Mouse (Mus musculus) testis, postnatal 10 days (tissue): ENCODE results near the gene Rrp15.
"Not testable (repeated sequence)": the region's sequence is repeated elsewhere in the genome, so short reads cannot be mapped to it uniquely, and the experiment has no call there.

Source experiments
- DNase-seq: peaks from one replicate; pipeline ENCODE4 v3.0.0; 2021; ENCODE audit warnings: low spot score

Gene Rrp15

DNA sequence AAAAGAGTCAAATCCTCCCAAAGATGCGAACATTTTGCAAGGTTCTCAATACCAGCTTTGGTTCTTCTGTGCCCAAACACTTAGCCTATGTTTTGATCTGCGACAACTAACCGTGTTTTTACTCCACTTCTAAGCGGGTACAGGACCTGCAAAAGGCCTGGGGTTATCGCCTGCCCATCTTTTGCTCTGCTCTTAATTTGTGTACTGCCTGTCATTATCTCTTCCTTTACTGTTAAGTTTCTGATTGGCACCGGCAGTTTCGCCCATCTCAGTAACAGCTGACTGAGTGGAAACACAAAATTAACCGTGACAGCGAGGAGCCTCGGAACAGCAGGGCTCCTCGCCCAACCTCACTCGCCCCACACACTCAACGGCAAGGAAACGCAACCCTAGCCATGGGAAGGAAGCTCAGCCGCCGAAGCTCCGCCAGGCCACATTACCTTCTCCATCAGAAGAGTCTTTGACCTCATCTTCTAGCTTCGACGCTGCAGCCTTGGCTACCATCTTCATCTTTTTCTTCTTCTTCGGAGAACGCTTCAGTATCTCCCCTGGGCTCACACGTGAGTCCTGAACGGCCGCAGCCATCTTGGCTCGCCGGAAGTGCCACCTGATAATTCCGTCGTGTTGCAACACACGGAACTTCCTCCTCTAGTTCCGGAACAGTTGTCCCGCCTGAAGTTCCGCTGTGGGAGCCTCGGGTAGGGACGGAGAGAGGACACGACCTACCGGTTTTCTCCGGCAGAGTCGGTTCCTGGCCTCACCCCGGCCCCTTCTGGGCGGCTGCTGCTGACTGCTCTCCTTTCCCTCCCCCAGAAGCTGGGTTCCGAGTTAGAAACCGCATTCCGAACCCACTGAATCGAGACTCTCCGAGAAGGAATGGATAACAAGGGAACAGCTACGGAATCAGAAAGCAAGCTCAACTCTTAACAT, at the start of gene Rrp15:
Rrp15 (minus strand) TSS at position 635 of the 930 bp plus-strand sequence.
- peak; percentile 88 for DNase-seq

GRCm38 (mm10) chr1:186797991-186798390, 48.8 kb upstream of the Rrp15 start:
- no peak for DNase-seq

DNA sequence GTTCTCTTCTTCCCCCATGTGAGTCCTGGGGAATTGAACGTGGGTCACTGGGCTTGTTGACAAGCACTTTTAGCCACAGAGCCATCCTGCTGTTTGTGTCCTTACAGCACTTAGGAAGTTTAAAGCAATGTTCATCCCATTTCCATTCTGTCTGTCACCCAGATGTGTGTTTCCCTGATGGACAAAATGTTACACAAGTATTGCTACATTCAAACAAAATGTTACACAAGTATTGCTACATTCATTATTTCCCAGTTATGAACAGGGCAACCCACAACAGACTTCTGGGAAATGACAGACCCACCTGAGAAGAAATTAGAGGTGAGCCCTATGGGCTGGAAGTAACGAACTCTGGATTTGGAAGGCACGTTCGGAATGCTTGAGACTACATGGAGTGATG, 36.2 kb upstream of the Rrp15 start:
- DNase-seq = no peak

GRCm38 (mm10) chr1:186780826-186781225, 31.7 kb upstream of the Rrp15 start:
- no peak for DNase-seq

GRCm38 (mm10) chr1:186773124-186773523, 24.0 kb upstream of the Rrp15 start:
- no peak for DNase-seq

DNA sequence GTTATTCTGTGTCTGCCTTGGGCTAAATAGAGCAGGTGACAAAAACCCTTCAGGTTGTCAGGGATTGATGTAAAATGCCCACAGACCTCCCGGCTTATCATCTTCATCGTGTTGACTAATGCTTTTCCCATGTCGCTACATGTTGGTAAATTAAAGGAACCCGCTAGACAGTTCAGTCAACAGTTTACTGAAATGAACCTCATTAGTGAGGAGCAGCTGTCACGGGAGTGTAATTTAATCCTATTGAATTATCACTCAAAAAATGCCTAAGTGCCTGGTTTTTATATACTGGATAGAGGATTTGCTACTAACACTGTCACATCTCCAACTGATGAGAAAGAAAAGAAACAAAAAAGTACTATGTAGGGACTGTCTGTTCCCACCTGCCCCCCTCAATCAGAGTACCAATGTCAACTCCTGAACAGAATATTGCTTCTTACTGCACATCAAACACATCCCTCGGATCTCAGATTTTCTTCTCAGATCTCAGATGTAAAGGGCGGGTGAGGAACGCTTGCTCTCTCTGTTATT, 23.5 kb upstream of the Rrp15 start:
- no peak for DNase-seq

DNA sequence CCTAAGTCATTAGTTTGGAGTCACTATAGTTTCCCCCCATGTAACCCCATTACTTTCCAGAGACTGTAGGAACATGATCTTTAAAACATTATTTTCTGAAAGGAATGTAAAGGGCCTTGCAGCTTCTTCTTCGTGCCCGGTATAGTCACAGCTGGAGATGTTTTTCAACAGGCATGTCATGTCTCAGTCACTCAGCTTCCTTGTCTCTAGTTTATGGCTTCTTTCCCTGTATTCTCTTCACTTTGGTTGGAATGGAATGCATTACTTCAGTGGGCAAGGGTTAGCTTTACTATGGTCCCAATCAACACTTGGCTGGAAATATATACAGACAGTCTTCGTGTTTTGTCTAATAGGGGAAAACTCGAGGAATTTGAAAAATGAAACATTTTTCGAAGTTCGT, 22.8 kb upstream of the Rrp15 start:
- DNase-seq = no peak

DNA sequence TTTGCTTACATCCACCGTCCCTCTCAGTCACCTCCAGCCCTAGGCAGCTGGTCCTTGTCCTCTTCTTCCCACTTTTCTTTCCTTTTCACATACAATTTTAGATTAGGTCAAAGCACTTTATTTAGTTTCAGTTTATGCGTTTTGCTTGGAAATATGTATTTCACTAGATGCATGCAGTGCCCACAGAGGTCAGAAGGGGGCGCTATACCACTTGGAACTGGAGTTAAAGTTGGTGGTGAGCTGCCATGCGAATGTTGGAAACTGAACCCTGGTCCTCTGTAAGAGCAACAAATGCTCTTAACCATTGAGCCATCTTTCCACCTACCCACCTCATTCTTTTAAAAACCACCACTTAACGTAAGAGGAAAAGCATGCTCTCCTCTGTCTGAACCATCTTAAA, 21.5 kb upstream of the Rrp15 start:
- no peak for DNase-seq

DNA sequence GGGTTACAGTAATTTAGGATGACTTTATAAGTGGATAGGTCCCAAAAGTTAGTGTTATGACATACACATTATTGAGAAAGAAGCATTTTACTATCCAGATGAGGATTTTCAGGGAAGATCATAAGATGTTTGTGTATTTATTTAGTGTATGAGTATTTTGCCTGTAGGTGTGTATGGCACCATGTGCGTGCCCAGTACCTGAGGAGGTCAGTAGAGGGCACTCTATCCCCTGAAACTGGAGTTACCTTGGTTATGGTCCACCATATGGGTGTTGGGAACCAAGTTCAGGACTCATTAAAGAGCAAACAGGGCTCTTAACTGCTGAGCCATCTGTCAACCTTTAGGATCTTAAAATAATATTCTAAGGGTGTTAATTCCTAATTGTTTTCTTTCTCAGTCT, 19.2 kb upstream of the Rrp15 start:
- DNase-seq = no peak

DNA sequence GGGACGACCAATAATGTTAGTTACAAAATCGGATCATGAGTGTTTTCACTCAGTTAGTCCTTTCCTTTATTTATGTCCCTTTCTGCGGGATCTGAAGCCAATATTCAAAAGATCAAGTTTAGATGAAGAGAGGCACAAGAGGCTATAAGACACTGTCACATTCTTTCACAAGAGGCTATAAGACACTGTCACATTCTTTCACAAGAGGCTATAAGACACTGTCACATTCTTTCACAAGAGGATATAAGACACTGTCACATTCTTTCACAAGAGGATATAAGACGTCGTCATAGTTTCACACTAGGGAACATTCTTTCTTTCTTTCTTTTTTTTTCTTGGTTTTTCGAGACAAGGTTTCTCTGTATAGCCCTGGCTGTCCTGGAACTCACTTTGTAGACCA, 14.3 kb upstream of the Rrp15 start:
- not testable (repeated sequence) for DNase-seq

- DNase-seq = no peak
Observed at GRCm38 (mm10) chr1:186749675-186750283, 621 bp upstream of the Rrp15 start.

DNA sequence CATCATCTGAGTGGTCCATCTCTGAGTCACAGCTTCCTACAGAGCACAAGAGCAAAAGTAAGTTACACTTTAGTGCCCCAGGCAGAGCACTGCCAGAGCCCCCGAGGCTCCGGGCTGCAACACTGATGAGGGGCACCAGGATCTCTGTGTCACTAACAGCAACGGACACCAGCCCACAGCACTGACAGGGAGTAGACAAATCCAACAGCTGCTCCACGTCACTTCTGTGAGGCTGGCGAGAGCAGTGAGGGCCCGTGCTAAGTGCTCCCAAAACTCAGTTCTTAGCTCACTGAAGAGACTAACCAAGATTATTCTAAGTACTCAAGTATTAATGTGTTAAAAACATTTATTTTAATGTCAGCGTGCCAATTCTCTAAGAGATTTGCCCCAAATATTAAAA, 9.3 kb downstream of the Rrp15 start:
- no peak for DNase-seq

DNA sequence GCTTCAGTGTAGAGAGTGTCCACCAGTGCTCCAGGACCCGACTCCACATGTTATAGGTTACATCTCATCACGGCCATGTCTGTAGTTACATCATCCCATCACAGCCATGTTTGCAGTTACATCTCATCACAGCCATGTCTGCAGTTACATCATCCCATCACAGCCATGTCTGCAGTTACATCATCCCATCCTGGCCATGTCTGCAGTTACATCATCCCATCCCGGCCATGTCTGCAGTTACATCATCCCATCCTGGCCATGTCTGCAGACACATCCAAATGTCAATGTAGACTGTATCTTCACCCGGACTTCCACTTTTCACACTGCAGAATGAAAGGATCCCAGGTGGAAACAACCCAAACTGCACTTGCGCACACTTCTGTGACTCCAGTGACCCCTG, 13.6 kb downstream of the Rrp15 start:
- no peak for DNase-seq

- DNase-seq = no peak
Observed at GRCm38 (mm10) chr1:186733052-186733451, 16.1 kb downstream of the Rrp15 start.

DNA sequence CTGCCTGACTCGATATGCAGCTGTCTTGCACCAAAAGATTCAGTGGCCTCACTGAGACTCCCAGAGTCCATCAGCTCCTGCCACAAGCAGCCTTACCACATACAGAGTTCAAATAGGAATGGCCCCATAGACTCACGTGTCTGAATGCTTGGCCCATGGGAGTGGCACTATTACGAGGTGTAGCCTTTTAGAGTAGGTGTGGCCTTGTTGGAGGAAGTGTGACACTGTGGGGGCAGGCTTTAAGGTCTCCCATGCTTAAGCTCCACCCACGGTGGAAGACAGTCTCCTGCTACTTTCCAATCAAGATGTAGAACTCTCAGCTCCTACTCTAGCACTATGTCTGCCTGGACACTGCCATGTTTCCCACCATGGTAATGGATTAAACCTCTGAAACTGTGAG, 20.4 kb downstream of the Rrp15 start:
- DNase-seq = no peak

GRCm38 (mm10) chr1:186726117-186726516, 23.0 kb downstream of the Rrp15 start:
- no peak for DNase-seq

GRCm38 (mm10) chr1:186722299-186722698, 26.9 kb downstream of the Rrp15 start:
- no peak for DNase-seq

DNA sequence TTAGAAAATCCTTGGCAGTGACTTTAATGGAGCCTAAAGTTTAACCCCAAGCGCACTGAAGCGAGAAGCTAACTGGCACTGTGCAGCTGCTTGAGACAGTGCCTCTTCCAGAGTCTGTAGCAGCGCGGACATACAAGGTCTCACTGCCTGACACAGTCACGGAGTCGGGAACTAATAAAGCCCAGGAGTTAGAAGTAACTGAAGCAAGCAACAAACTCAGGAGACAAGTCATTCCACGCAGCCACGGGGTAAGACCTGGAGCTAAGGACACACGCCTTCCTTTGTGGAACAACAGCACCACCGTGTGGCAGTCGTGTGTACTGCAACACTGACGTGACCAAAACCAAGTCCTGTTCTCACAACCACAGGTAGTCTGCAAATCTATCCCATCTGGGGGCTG, 27.3 kb downstream of the Rrp15 start:
- DNase-seq = peak; percentile 93

GRCm38 (mm10) chr1:186721166-186721565, 28.0 kb downstream of the Rrp15 start:
- peak; percentile 40 for DNase-seq

DNA sequence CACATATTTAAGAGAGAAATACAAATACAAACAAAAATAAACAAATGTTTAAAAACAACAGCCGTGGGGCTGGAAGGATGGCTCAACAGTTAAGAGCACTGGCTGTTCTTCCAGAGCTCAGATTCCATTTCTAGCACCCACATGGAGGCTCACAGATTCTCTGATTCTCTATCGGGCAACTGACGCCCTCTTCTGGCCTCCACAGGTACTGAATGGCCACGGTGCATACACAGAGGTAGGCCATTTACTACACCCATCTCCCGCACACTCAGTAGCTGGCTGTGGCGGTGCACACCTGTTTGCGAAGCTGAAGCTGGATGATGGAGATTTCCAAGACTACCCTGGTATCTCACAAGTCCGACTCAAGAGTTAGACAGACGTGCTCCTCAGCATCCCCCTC, 29.4 kb downstream of the Rrp15 start:
- DNase-seq = peak; percentile 48

DNA sequence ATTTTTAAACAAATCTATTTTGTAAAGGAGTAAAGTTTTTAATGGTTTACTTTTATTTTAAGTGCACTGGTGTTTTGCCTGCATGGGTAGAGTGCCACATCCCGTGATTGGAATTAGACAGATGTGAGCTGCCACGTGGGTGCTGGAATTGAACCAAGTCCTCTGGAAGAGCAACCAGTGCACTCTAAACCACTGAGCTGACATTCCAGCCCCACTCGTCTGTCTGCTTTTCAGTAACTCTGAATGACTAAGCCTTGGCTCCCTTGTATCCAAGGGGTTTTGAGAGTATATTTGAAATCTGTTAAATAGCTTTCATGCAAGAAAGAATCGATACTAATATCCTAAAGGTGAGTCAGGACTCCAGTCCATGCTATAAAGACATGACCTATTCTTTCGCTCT, 30.3 kb downstream of the Rrp15 start:
- no peak for DNase-seq

GRCm38 (mm10) chr1:186714980-186715896, 33.9 kb downstream of the Rrp15 start:
- peak; percentile 35 for DNase-seq
